Mouse (Mus musculus) thymus, adult 2 months (tissue): Measurements from ENCODE around the gene Zbtb42.

Experiments used
- CTCF ChIP-seq: fragments of 200-500 bp; IDR thresholded peaks from 2 replicates; pipeline ENCODE4 v1.5.1; 2012; ENCODE audit warnings: mild to moderate bottlenecking, control low read depth, low read length, moderate library complexity, borderline replicate concordance; ENCODE audit not compliant: control insufficient read depth, poor library complexity, insufficient read depth; ENCODE audit errors: extremely low read depth
- POLR2A ChIP-seq: fragments of 200-500 bp; IDR thresholded peaks from 2 replicates; pipeline ENCODE4 v1.6.1; 2012; ENCODE audit warnings: mild to moderate bottlenecking, low read length, control low read depth, moderate library complexity; ENCODE audit not compliant: control insufficient read depth, poor library complexity, insufficient read depth; ENCODE audit errors: extremely low read depth

GRCm38 (mm10) chr12:112723445-112723844 lies 44.8 kb downstream of the Zbtb42 start:
- no peak for TF ChIP-seq CTCF
- TF ChIP-seq POLR2A, result no peak
